Comparison of ENCODE assay signal across 8 mouse cellular contexts in genomic region chr9:108691371-108691770, GRCm38 (mm10). TPM values are rescaled to one million over a fixed set of nuclear protein-coding genes. Genes with fewer than 3 reads are reported as not detected.
DNase-seq lines count a peak whose midpoint lies in the region; ATAC-seq and TF ChIP-seq lines count a peak whose summit lies in the region.

No protein-coding gene starts in this region.

- ATAC-seq in heart, embryonic 11.5 days (replicated peaks; ENCODE audit: insufficient number of reproducible peaks, low FRiP score, low TSS enrichment), result no peak
- ATAC-seq in liver, embryonic 15.5 days (ENCODE audit: insufficient read depth), result peak; percentile 0; the same call in 1 of the 2 replicates
- ATAC-seq in inflammation-experienced regulatory T-cells, adult 6 months, result no peak

- WGBS in heart, embryonic 11.5 days (ENCODE audit: insufficient replicate concordance), result 71% methylated on average over 8 of the region's 8 CpGs
- 46% methylated on average over 8 of the region's 8 CpGs for WGBS in liver, embryonic 15.5 days (ENCODE audit: insufficient replicate concordance)
- WGBS in olfactory bulb, adult 2 months, result 66% methylated on average over 8 of the region's 8 CpGs

- H3K27ac ChIP-seq in ES-E14 (ENCODE audit: insufficient read depth, low read depth, low read length, poor library complexity, severe bottlenecking), result no peak overlapping the region
- no peak overlapping the region for H3K27ac ChIP-seq in heart, embryonic 11.5 days (ENCODE audit: low read depth, low read length)
- peak overlapping the region; percentile 45 for H3K27ac ChIP-seq in liver, embryonic 15.5 days (replicated peaks)
- peak overlapping the region; percentile 76 for H3K27ac ChIP-seq in olfactory bulb, adult 2 months (ENCODE audit: insufficient read depth, low read depth, low read length)

- DNase-seq in heart, adult 11 months, result peak; percentile 92
- no peak for DNase-seq in heart, postnatal 4 days
- no peak for DNase-seq in ES-E14 (ENCODE audit: low read depth, low spot score)
- DNase-seq in thymus, postnatal 10 days (ENCODE audit: low spot score in 2 of 2), result no peak

- peaks cover 0 to 3% of the 10 kb centered on the region in 2 experiments; a peak in 2 of 4 replicates for H3K4me1 ChIP-seq in ES-E14 (ENCODE audit: control insufficient read depth in 2 of 2, insufficient read depth in 2 of 2, low read length in 2 of 2, poor library complexity in 1 of 2)
- peaks cover 6% of the 10 kb centered on the region; the same call in 1 of the 2 replicates for H3K4me1 ChIP-seq in heart, embryonic 11.5 days (ENCODE audit: control insufficient read depth, insufficient read depth, low read length)
- H3K4me1 ChIP-seq in liver, embryonic 15.5 days (replicated peaks), result peaks cover 54% of the 10 kb centered on the region
- H3K4me1 ChIP-seq in olfactory bulb, adult 2 months (ENCODE audit: control insufficient read depth, insufficient read depth, low read length), result 0 out of 2 replicates have a peak, but pooled peaks cover 2% of the 10 kb centered on the region

- H3K9ac ChIP-seq in ES-E14 (ENCODE audit: insufficient read depth, low read depth, low read length, poor library complexity, severe bottlenecking), result peak overlapping the region; percentile 78
- peak overlapping the region; percentile 90; the same call in 1 of the 2 replicates for H3K9ac ChIP-seq in heart, embryonic 11.5 days (ENCODE audit: low read depth, low read length)
- H3K9ac ChIP-seq in liver, embryonic 15.5 days, result peak overlapping the region; percentile 62; the same call in 1 of the 2 replicates

- TF ChIP-seq POLR2A in olfactory bulb, adult 2 months (IDR thresholded peaks at IDR 0.05; ENCODE audit: insufficient read depth, low read depth, low read length), result no peak

- H3K4me2 ChIP-seq in heart, embryonic 11.5 days, result peak overlapping the region; percentile 92
- peak overlapping the region; percentile 92 for H3K4me2 ChIP-seq in liver, embryonic 15.5 days

- peak overlapping the region; percentile 74 to 79; a peak in 3 of 4 replicates for H3K4me3 ChIP-seq in ES-E14 (ENCODE audit: insufficient read depth in 1 of 2, low read depth in 1 of 2, low read length in 2 of 2, poor library complexity in 1 of 2, severe bottlenecking in 1 of 2)
- peak overlapping the region; percentile 80 for H3K4me3 ChIP-seq in heart, embryonic 11.5 days (ENCODE audit: low read depth, low read length)
- peak overlapping the region; percentile 69 for H3K4me3 ChIP-seq in liver, embryonic 15.5 days (replicated peaks)
- H3K4me3 ChIP-seq in olfactory bulb, adult 2 months (ENCODE audit: insufficient read depth, low read depth, low read length), result peak overlapping the region; percentile 90

- no peak for TF ChIP-seq CTCF in olfactory bulb, adult 2 months (IDR thresholded peaks at IDR 0.05; ENCODE audit: insufficient read depth, low read depth, low read length)

- H3K9me3 ChIP-seq in ES-E14 (ENCODE audit: control insufficient read depth, insufficient read depth, low read depth, low read length), result no peaks in the 10 kb centered on the region
- no peaks in the 10 kb centered on the region for H3K9me3 ChIP-seq in heart, embryonic 11.5 days (replicated peaks; ENCODE audit: control insufficient read depth, low read length)
- no peaks in the 10 kb centered on the region for H3K9me3 ChIP-seq in liver, embryonic 15.5 days (replicated peaks)

- H3K27me3 ChIP-seq in heart, embryonic 11.5 days (ENCODE audit: control insufficient read depth, insufficient read depth, low read length), result no peaks in the 10 kb centered on the region
- peaks cover 44% of the 10 kb centered on the region for H3K27me3 ChIP-seq in liver, embryonic 15.5 days

- H3K36me3 ChIP-seq in ES-E14 (ENCODE audit: control insufficient read depth, insufficient read depth, low read length, poor library complexity, severe bottlenecking), result no peaks in the 10 kb centered on the region
- no peaks in the 10 kb centered on the region for H3K36me3 ChIP-seq in heart, embryonic 11.5 days (ENCODE audit: control insufficient read depth, insufficient read depth, low read length)
- H3K36me3 ChIP-seq in liver, embryonic 15.5 days (replicated peaks), result no peaks in the 10 kb centered on the region

- in situ Hi-C loops in ES-E14 (cut with MboI; ENCODE audit: low sequenced_read_pairs in 2 of 2, unreplicated experiment in 2 of 2), result no loop called here

TF ChIP-seq in ES-E14, 5 proteins besides CTCF, POLR2A, EP300 and RAD21:
- TF ChIP-seq MAFK (IDR thresholded peaks at IDR 0.05; ENCODE audit: insufficient read depth, low read depth, low read length) (no peak), CHD2 (IDR thresholded peaks at IDR 0.05; ENCODE audit: low read depth, low read length) (no peak), ZC3H11A (IDR thresholded peaks at IDR 0.05; ENCODE audit: borderline replicate concordance, low read depth, low read length) (no peak)

RNA-seq across cellular contexts. Expression of gene Prkar2a, which starts 2.3 kb away (rescaled TPM):
- total RNA-seq in heart, postnatal 4 days (2021), result 10 to 100 TPM; 74.0 to 79.7 TPM
- 12.0 and 18.2 TPM in 2 replicates for total RNA-seq in ES-E14 (2012; rRNA removed)
- 29.8 and 33.7 TPM in 2 replicates for polyA plus RNA-seq in heart, embryonic 11.5 days (2014; fragmentation: Nextera tagmentation; extraction: Ambion mirVana)
- polyA plus RNA-seq in liver, embryonic 15.5 days (2015; fragmentation: Nextera tagmentation; extraction: Ambion mirVana), result 9.5 and 10.3 TPM in 2 replicates
- polyA plus RNA-seq in olfactory bulb, adult 2 months (2012; ENCODE audit: insufficient read depth, insufficient read length, low replicate concordance, missing spikeins), result not detected in 2 replicates
- 10 to 100 TPM in 1 of 3 experiments, 1 to 10 TPM in 2; 7.7 to 11.9 (median 9.2) TPM for polyA plus RNA-seq in inflammation-experienced regulatory T-cells, adult 6 months (2017; shearing (Covaris generic))

RNA-seq across cellular contexts. Expression of gene Slc25a20, which starts 29.5 kb away (rescaled TPM):
- 100 to 1,000 TPM; 206 to 213 TPM for total RNA-seq in heart, postnatal 4 days (2021)
- 42.0 and 59.4 TPM in 2 replicates for total RNA-seq in ES-E14 (2012; rRNA removed)
- 30.3 and 45.9 TPM in 2 replicates for polyA plus RNA-seq in heart, embryonic 11.5 days (2014; fragmentation: Nextera tagmentation; extraction: Ambion mirVana)
- polyA plus RNA-seq in liver, embryonic 15.5 days (2015; fragmentation: Nextera tagmentation; extraction: Ambion mirVana), result 25.4 and 26.8 TPM in 2 replicates
- not detected in 2 replicates for polyA plus RNA-seq in olfactory bulb, adult 2 months (2012; ENCODE audit: insufficient read depth, insufficient read length, low replicate concordance, missing spikeins)
- 10 to 100 TPM; 41.0 to 53.4 (median 48.2) TPM for polyA plus RNA-seq in inflammation-experienced regulatory T-cells, adult 6 months (2017; shearing (Covaris generic))

RNA-seq across cellular contexts. Expression of gene Arih2, which starts 42.2 kb away (rescaled TPM):
- 10 to 100 TPM; 60.7 to 76.7 TPM for total RNA-seq in heart, postnatal 4 days (2021)
- 98.7 and 128 TPM in 2 replicates for total RNA-seq in ES-E14 (2012; rRNA removed)
- polyA plus RNA-seq in heart, embryonic 11.5 days (2014; fragmentation: Nextera tagmentation; extraction: Ambion mirVana), result 37.6 and 44.3 TPM in 2 replicates
- 29.7 and 32.3 TPM in 2 replicates for polyA plus RNA-seq in liver, embryonic 15.5 days (2015; fragmentation: Nextera tagmentation; extraction: Ambion mirVana)
- not detected in 2 replicates for polyA plus RNA-seq in olfactory bulb, adult 2 months (2012; ENCODE audit: insufficient read depth, insufficient read length, low replicate concordance, missing spikeins)
- polyA plus RNA-seq in inflammation-experienced regulatory T-cells, adult 6 months (2017; shearing (Covaris generic)), result 10 to 100 TPM; 55.7 to 65.6 (median 62.7) TPM

Comparison
In these comparisons a context has a peak if more than half of its experiments do, and no peak if none do; other contexts are left out.
1. H3K27ac ChIP-seq: peak in liver, embryonic 15.5 days (single experiment) and olfactory bulb, adult 2 months (single experiment); none in ES-E14 (single experiment) and heart, embryonic 11.5 days (single experiment).
2. RNA of gene Slc25a20, which starts 29.5 kb away (polyA plus RNA-seq): 41.0 to 53.4 TPM in inflammation-experienced regulatory T-cells, adult 6 months, 30.3 to 45.9 TPM in heart, embryonic 11.5 days and 25.4 to 26.8 TPM in liver, embryonic 15.5 days; not detected in olfactory bulb, adult 2 months; every median in the first group is over 10 times any median in the second.
3. Peak in every context shown above with its lines, with median percentiles within 50 percentile points of each other: H3K4me3 ChIP-seq and H3K9ac ChIP-seq.